Mouse (Mus musculus): ENCODE results near the gene Cdk4.

The Cdk4 gene

DNA sequence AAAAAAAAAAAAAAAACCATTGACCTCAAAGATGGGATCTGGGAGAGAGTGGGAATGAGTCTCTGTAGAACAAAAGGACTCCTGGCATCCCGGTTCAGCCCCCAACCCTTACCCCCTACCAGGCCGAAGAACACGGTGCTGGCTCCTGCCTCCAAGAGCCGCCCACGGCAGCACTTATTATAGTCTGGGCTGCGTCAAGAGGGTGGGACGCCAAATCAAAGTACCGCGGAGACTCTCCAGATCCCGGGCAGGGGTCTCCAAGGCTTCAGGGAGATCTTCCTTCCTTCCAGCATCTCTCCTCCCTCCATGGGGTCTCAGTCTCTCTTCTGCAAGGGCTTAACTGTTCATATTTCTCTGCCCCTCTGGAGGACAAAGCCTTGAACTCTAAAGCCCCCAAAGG, 14.2 kb downstream of the Cdk4 start:
- Histone ChIP-seq H3K36me3 (ENCODE audit: control insufficient read depth, insufficient read depth, low read length, poor library complexity, severe bottlenecking) (peaks cover 11% of the 10 kb centered on the region), H3K27me3 (ENCODE audit: control insufficient read depth, insufficient read depth, low read length, poor library complexity, severe bottlenecking) (no peaks in the 10 kb centered on the region)
- no peak for DNase-seq (ENCODE audit: low read depth, low spot score)

DNA sequence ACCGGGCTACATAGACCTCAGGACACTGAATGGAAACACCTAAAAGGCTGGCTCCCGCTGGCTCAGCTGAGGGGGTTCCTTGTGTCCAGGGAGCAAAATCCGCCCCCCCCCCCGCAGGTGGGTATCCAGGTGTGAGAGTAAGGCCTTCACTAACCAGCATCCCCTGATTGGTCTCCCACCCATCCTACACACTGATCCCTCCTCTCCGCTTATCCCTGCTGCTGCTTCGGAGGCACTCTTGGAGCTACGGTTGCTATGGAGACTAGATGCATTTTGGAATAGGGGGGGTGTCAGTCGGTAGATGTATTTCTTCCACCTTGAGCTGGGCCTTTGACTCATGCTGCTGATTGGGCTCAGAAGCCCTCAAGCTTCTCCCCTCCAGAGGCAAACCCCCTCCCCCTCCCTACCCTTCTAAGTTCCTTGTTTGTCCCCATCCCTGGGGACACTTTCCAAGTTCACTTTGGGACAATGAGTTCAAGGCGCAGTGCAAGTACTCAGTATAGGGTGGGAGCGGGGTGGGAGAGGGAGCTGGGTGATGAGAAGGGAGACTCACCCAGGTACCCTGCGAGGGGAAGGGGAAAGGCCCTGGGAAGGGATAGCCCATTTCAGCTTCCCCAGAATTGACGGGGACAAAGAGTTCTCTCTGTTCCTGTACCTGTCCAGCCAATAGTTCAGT, 14.8 kb downstream of the Cdk4 start:
- no peak for DNase-seq (ENCODE audit: low read depth, low spot score)
- H3K36me3 ChIP-seq (ENCODE audit: control insufficient read depth, insufficient read depth, low read length, poor library complexity, severe bottlenecking), result peaks cover 13% of the 10 kb centered on the region
- H3K27me3 ChIP-seq (ENCODE audit: control insufficient read depth, insufficient read depth, low read length, poor library complexity, severe bottlenecking), result no peaks in the 10 kb centered on the region

DNA sequence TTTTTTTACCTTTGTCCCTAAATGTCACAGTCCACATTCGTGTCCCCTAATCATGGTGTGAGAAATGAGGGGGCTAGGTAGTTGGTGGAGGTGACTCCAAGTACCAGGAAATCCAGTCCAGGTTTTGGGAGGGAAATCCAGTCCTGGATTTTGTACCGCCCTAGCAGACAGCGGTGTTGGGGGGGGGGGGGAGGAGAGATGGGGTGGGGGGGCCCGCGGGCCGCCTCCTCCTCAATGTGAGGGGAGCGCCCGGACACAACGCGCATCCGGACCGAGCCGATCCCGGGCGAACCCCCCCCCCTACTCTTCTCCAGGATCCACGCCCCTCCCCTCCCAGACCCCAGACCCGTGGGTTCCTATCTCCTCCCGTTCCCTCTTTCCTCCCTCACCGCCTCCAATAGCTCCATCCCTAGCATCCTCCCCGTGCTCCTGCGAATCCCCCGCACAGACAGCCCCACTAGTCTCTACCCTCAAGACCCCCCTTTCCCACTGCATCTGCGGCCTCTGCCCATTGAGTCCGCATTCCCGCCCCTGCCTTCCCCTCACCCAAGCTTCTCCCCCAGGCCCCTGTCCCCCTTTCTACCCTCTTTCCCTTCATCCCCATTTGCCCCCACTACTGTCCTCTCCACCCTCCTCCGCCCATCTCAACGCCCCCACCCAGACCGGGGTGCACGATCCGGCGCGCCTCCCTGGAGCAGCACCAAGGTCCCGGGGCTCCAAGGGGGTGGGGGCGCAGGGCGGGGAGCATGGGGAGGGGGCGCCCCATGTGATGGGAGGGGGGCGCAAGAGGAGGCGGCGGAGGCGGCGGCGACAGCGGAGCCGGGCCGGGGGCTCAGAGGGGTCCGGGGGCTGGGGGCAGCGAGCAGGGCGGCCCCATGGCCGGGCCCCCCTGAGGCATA, 15.6 kb downstream of the Cdk4 start:
- no peaks in the 10 kb centered on the region for H3K27me3 ChIP-seq (ENCODE audit: control insufficient read depth, insufficient read depth, low read length, poor library complexity, severe bottlenecking)
- peaks cover 13% of the 10 kb centered on the region for H3K36me3 ChIP-seq (ENCODE audit: control insufficient read depth, insufficient read depth, low read length, poor library complexity, severe bottlenecking)
- no peak for DNase-seq (ENCODE audit: low read depth, low spot score)

DNA sequence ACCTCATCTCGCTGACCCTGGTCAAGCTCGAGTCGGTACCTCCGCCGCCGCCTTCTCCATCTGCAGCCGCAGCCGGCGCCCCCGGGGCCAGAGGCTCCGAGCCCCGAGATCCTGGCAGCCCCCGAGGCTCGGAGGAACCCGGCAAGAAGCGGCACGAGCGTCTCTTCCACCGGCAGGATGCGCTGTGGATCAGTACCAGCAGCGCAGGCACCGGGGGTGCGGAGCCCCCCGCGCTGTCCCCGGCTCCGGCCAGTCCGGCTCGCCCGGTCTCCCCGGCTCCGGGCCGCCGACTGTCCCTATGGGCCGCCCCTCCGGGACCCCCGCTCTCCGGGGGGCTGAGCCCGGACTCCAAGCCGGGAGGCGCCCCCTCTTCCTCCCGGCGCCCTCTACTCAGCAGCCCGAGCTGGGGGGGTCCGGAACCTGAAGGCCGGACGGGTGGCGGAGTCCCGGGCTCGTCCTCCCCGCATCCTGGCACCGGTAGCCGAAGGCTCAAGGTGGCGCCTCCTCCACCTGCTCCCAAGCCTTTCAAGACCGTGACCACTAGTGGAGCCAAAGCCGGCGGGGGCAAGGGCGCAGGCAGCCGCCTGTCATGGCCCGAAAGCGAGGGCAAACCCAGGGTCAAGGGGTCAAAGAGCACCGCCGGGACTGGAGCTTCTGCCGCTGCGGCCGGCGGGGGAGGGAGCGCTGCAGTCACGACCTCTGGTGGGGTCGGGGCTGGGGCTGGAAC, 16.5 kb downstream of the Cdk4 start:
- Histone ChIP-seq H3K36me3 (ENCODE audit: control insufficient read depth, insufficient read depth, low read length, poor library complexity, severe bottlenecking) (peaks cover 13% of the 10 kb centered on the region), H3K27me3 (ENCODE audit: control insufficient read depth, insufficient read depth, low read length, poor library complexity, severe bottlenecking) (no peaks in the 10 kb centered on the region)
- DNase-seq (ENCODE audit: low read depth, low spot score), result no peak

DNA sequence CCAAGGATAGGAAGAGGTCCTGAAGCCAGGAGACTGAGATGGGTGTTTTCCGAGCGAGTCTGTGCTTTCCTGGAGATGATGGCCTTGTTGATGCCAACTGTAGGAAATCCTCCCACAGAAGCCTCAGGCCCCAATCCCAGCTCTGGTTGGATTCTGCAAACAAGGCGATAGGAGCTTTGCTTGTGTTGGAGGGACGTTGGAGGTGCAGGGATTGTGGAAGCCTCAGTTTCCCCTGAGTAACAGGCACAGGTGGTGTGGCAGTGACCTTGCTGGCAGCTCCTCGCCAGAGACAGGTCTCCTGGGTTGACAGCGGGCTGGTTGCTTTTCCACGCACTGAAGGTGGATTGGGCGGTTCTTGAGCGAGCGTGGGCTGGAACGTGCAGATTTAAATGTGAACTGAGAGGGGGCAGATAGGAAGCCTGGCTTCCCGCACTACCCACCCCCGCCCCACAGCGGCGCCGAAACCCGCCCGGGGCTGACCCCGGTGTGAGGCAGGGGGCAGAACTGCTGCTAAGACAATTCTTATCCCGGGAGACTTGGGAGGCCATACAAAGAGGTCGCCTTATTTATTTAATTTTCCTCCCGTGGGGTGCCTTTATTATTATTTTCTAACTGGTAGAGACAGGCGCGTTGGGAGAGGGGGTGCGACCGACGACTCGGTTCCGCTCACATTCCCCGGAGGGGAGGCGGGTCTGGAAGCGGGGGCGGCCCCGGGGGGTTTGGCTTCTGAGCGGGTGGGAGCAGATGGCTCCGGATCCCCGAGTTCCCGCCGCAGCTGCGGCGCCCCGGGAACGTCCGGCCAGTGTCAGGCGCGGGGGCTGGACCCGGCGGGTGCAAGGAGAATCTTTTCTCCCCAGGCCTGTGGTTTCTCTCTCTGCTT, 17.8 kb downstream of the Cdk4 start:
- DNase-seq (ENCODE audit: low read depth, low spot score), result no peak
- H3K27me3 ChIP-seq (ENCODE audit: control insufficient read depth, insufficient read depth, low read length, poor library complexity, severe bottlenecking), result no peaks in the 10 kb centered on the region
- H3K36me3 ChIP-seq (ENCODE audit: control insufficient read depth, insufficient read depth, low read length, poor library complexity, severe bottlenecking), result peaks cover 13% of the 10 kb centered on the region

DNA sequence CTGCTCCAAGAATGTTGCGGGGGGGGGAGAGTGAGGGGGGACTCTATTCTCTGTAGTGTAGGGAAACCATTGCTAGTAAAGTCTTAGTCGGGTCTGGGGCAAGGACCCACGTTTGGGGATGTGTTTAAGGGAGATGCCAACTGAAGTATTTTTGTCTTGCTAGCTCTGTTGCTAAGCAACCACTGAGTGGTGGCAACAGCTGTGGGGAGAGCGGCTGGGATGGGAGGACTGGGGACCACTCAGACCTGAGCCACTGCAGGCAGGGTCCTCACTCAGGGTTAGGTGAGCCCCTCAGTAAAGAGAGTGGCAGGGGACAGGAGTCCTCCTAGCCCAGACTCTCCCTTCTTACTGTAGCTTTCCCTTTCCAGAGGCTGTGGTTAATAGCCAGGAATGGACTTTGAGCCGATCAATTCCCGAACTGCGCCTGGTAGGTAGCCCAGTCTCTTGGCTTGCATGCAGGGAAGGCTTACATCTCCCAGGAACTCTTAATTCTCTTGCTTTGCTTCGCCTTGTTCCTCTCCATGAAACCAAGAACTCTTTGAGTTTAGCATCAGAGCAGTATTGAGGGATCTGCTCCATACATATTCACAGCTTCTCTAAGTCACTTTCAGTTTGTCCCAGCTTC, 18.8 kb downstream of the Cdk4 start:
- DNase-seq (ENCODE audit: low read depth, low spot score), result no peak
- no peaks in the 10 kb centered on the region for H3K27me3 ChIP-seq (ENCODE audit: control insufficient read depth, insufficient read depth, low read length, poor library complexity, severe bottlenecking)

DNA sequence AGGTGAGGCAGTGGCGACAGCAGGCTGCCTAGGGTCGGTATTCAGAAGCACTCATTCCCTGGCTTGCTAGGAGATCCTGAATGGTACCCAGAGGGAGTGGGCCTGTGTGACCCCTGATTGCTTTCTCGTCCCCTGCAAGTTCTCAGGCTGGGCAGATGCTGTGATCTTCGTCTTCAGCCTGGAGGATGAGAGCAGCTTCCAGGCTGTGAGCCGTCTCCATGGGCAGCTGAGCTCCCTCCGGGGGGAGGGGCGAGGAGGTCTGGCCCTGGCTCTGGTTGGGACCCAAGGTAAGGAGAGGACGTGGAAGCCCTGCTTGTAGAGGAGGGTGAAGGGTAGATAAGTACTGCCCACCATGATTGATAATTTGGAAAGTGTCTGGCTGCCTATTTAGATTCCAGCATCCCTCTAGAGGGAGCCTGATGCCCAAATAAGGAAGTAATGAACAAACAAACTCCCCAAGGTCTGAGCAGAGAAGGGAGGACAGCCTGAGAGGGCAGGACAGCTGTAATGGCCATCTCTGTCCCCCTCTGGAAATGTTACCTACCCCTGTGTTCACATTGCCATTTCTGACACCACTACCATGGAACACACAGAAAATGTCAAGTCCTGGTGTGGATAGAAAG, 20.1 kb downstream of the Cdk4 start:
- Histone ChIP-seq H3K27me3 (ENCODE audit: control insufficient read depth, insufficient read depth, low read length, poor library complexity, severe bottlenecking) (no peaks in the 10 kb centered on the region), H3K36me3 (ENCODE audit: control insufficient read depth, insufficient read depth, low read length, poor library complexity, severe bottlenecking) (peaks cover 18% of the 10 kb centered on the region)
- no peak for DNase-seq (ENCODE audit: low read depth, low spot score)

More for the DNA sequence above, 18.8 kb downstream of the Cdk4 start:
- peaks cover 13% of the 10 kb centered on the region for H3K36me3 ChIP-seq (ENCODE audit: control insufficient read depth, insufficient read depth, low read length, poor library complexity, severe bottlenecking)

DNA sequence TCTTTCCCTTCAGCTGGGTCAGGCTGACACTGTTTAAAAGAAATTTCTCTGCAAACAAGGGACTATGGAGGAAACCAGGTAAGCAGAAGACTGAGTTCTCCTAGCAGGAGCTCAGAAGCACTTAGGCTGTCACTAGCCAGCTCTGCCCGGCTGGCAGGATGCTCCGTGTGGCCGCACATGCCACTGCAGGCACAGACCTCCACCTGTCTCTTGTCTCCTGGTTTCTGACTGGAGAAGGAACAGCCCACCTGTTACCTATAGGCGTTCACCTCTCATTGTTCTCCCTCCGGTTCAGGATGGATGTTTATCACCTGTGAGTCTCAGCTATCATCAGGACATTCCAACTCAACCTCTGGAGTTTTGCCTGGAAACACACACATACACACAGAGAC, 20.6 kb downstream of the Cdk4 start:
- peaks cover 18% of the 10 kb centered on the region for H3K36me3 ChIP-seq (ENCODE audit: control insufficient read depth, insufficient read depth, low read length, poor library complexity, severe bottlenecking)
- H3K27me3 ChIP-seq (ENCODE audit: control insufficient read depth, insufficient read depth, low read length, poor library complexity, severe bottlenecking), result no peaks in the 10 kb centered on the region
- no peak for DNase-seq (ENCODE audit: low read depth, low spot score)

DNA sequence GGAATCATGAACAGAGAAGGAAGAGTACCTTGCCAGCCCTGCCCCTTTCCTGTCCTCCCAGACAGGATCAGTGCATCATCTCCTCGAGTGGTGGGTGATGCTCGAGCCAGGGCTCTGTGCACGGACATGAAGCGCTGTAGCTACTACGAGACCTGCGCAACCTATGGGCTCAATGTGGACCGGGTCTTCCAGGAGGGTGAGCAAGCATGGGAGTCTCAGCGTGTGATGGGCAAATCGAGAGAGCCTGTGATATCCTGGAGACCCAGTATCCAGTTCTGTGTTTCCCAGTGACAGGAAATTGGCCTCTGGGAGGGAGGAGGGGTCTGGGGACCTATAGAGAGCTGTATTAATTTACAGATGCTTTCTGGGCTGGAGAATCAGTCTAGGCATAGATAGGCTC, 21.7 kb downstream of the Cdk4 start:
- no peak for DNase-seq (ENCODE audit: low read depth, low spot score)
- peaks cover 16% of the 10 kb centered on the region for H3K36me3 ChIP-seq (ENCODE audit: control insufficient read depth, insufficient read depth, low read length, poor library complexity, severe bottlenecking)
- no peaks in the 10 kb centered on the region for H3K27me3 ChIP-seq (ENCODE audit: control insufficient read depth, insufficient read depth, low read length, poor library complexity, severe bottlenecking)

DNA sequence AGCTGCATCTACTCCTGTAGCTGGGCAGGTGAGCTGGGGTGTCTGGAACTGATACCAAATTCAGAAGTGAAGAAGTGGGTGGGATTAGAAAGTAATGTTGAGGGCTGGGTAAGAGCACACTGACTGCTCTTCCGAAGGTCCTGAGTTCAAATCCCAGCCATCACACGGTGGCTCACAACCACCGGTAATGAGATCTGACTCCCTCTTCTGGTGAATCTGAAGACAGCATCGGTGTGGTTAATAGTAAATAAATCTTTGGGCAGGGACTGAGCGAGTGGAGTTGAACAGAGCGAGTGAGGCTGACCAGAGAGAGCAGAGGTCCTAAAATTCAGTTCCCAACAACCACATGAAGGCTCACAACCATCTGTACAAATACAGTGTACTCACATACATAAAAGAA, 22.3 kb downstream of the Cdk4 start:
- Histone ChIP-seq H3K36me3 (ENCODE audit: control insufficient read depth, insufficient read depth, low read length, poor library complexity, severe bottlenecking) (peaks cover 18% of the 10 kb centered on the region), H3K27me3 (ENCODE audit: control insufficient read depth, insufficient read depth, low read length, poor library complexity, severe bottlenecking) (no peaks in the 10 kb centered on the region)
- no peak for DNase-seq (ENCODE audit: low read depth, low spot score)

DNA sequence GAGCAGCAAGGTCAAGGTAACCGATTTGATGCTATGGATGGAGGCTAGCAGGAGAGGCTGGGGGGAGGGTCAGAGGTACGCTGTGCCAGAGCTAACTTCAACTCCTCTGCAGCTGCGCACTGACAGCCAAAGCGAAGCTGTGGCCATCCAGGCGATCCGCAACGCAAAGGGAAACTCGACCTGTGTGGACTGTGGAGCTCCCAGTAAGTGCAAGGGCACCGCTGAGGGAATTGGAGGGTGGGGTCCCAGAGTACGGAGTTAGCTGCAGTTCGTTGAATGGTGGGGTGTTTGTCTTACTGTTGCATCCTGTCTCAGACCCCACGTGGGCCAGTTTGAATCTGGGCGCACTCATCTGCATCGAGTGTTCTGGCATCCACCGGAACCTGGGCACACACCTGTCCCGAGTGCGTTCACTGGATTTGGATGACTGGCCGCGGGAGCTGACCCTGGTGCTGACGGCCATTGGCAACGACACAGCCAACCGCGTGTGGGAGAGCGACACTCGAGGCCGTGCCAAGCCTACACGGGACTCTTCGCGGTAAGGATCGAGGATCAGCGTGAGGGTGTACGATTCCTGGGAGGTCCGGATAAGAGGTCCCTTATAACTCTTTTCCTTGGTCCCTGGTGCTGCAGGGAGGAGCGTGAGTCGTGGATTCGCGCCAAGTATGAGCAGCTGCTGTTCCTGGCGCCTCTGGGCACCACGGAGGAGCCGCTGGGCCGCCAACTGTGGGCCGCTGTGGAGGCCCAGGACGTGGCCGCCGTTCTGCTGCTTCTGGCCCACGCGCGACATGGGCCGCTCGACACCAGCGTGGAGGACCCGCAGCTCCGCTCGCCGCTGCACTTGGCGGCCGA, 27.5 kb downstream of the Cdk4 start:
- Histone ChIP-seq H3K36me3 (ENCODE audit: control insufficient read depth, insufficient read depth, low read length, poor library complexity, severe bottlenecking) (peaks cover 21% of the 10 kb centered on the region), H3K27me3 (ENCODE audit: control insufficient read depth, insufficient read depth, low read length, poor library complexity, severe bottlenecking) (no peaks in the 10 kb centered on the region)
- no peak for DNase-seq (ENCODE audit: low read depth, low spot score)

DNA sequence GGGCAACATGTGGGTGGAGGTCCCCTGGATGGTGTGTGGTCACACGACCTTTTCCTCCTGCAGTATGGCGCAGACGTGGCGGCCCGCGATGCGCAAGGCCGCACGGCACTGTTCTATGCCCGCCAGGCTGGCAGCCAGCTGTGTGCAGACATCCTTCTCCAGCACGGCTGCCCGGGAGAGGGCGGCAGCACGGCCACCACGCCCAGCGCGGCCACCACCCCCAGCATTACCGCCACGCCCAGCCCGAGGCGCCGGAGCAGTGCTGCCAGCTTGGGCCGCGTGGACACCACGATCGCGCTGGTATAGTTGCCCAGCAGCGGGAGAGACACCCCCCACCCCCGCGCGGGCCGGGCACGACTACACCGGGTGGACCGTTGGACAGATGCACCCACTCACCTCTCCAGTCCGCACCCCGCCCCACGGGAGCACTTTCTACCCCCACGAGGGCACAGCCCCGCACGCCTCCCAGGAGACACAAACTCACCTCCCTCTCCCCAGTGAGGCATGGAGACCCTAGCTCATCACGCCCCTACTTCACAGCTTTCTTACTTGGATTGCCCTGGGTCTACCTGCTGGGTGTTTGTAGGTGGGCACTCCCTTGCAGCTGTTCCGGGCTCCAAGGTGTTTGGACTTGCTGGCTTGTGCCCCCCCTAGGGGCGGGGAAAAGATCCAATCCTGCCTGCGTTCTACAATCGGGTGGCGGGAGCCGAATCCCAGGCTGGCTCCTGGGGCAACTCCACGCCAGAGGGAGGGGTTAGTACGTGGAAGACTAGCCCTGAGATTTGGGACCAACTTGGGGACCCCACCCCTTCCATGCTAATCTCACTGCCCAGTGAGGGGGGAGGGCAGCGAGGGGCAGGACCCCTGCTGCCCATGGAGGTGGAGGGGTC, 28.4 kb downstream of the Cdk4 start:
- DNase-seq (ENCODE audit: low read depth, low spot score), result no peak
- peaks cover 22% of the 10 kb centered on the region for H3K36me3 ChIP-seq (ENCODE audit: control insufficient read depth, insufficient read depth, low read length, poor library complexity, severe bottlenecking)
- no peaks in the 10 kb centered on the region for H3K27me3 ChIP-seq (ENCODE audit: control insufficient read depth, insufficient read depth, low read length, poor library complexity, severe bottlenecking)
